Mouse (Mus musculus) liver, postnatal 0 days (tissue): ENCODE measurements around the gene Arl2.

Source experiments
- CTCF ChIP-seq: sonication (generic); IDR thresholded peaks from 2 replicates; pipeline ENCODE4 v1.5.1; 2016; ENCODE audit warnings: antibody characterized with exemption, low read depth
- EP300 ChIP-seq: IDR thresholded peaks from 2 replicates; pipeline ENCODE4 v1.6.1; 2016; ENCODE audit warnings: antibody characterized with exemption, low read depth, mild to moderate bottlenecking

GRCm38 (mm10) chr19:6116113-6116850 is 25.1 kb downstream of the Arl2 start:
- TF ChIP-seq CTCF (no peak), EP300 (no peak)
